Mouse (Mus musculus) urinary bladder, postnatal 14 days (tissue): ENCODE data around the gene Ccin.

ENCODE experiments used
- DNase-seq: peaks from one replicate; pipeline ENCODE4 v3.0.0; 2021; ENCODE audit warnings: low spot score

The Ccin gene

GRCm38 (mm10) chr4:44013391-44014070 is 30.2 kb downstream of the Ccin start:
- no peak for DNase-seq

- DNase-seq: no peak
Observed at GRCm38 (mm10) chr4:44016071-44016470, 32.8 kb downstream of the Ccin start.

GRCm38 (mm10) chr4:44016791-44017190 is 33.5 kb downstream of the Ccin start:
- DNase-seq: no peak

GRCm38 (mm10) chr4:44022323-44022722 is 39.0 kb downstream of the Ccin start:
- no peak for DNase-seq

- DNase-seq: peak; percentile 1
Observed at GRCm38 (mm10) chr4:44022766-44023165, 39.5 kb downstream of the Ccin start.

GRCm38 (mm10) chr4:44023681-44024080 is 40.4 kb downstream of the Ccin start:
- DNase-seq: peak; percentile 1

DNA sequence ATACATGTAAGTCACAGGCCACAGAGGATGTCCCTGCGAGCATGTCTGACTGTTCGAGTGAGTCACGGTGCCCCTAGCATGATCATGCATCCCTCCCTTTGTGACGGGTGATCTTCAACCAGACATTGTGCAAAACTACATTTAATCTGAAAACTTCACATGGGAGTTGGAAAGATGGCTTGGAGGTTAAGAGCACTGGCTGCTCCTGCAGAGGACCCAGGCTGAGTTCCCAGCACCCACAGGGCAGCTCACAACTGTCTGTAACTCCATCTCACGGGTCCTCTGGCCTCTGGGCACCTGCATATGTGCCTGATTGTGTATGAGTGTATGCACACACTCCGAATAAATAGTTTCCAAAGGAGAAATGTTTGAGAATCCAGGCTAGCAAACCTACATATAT is 41.0 kb downstream of the Ccin start:
- DNase-seq: no peak

GRCm38 (mm10) chr4:44025570-44025969 is 42.3 kb downstream of the Ccin start:
- no peak for DNase-seq

- DNase-seq: peak; percentile 39
Observed at GRCm38 (mm10) chr4:44028303-44029135, 45.2 kb downstream of the Ccin start.

DNA sequence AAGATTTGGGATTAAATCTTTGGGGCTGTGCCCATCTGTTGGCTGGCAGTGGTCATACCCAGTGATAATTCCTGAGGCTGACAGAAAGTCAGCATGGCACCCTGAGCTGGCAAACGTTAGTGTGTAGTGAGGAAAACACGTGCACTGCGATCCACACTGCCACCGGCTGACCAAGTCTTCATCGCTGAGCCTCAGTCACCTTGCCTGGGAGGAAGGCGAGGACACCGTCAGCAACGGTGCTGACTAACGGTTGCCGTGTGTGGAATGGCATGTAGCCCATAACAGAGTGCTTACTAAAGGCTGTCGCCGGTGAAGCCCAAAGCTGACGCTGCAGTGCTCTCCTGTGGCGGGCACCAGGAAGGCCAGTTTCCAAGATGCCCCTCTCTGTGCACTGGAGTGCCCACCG is 46.4 kb downstream of the Ccin start:
- DNase-seq: no peak

GRCm38 (mm10) chr4:44031521-44031920 is 48.2 kb downstream of the Ccin start:
- DNase-seq: no peak
